Mouse (Mus musculus): Measurements from ENCODE around the gene Tex14. TPM values are rescaled to one million over a fixed set of nuclear protein-coding genes. Genes with fewer than 3 reads are reported as not detected.
"Not testable (repeated sequence)": the region's sequence is repeated elsewhere in the genome, so short reads cannot be mapped to it uniquely, and the experiment has no call there.

The Tex14 gene
- polyA plus RNA-seq, 1 experiment from 2014 or later = 0.30 TPM

GRCm38 (mm10) chr11:87422511-87423340 is 17.9 kb downstream of the Tex14 start:
- under 1% methylated on average over 25 of the region's 26 CpGs for WGBS (ENCODE audit: insufficient replicate concordance)
- H3K4me3 ChIP-seq (ENCODE audit: low read depth, low read length) = peak overlapping the region; percentile 43
- peaks cover 4% of the 10 kb centered on the region; the same call in 1 of the 2 replicates for H3K4me1 ChIP-seq (ENCODE audit: control insufficient read depth, insufficient read depth, low read length)
- H3K9ac ChIP-seq (ENCODE audit: low read depth, low read length) = peak overlapping the region; percentile 72; the same call in 1 of the 2 replicates
- peak overlapping the region; percentile 85 for H3K27ac ChIP-seq (ENCODE audit: low read depth, low read length)
- no peaks in the 10 kb centered on the region for H3K9me3 ChIP-seq (replicated peaks; ENCODE audit: control insufficient read depth, low read length)
- no peaks in the 10 kb centered on the region for H3K27me3 ChIP-seq (ENCODE audit: control insufficient read depth, insufficient read depth, low read length)
- peak; percentile 72 for ATAC-seq (replicated peaks; ENCODE audit: insufficient number of reproducible peaks, low FRiP score, low TSS enrichment)
- H3K36me3 ChIP-seq (ENCODE audit: control insufficient read depth, insufficient read depth, low read length) = no peaks in the 10 kb centered on the region
- peak overlapping the region; percentile 73 for H3K4me2 ChIP-seq

- no peak overlapping the region for H3K27ac ChIP-seq (ENCODE audit: low read depth, low read length)
- no peak for ATAC-seq (replicated peaks; ENCODE audit: insufficient number of reproducible peaks, low FRiP score, low TSS enrichment)
- WGBS (ENCODE audit: insufficient replicate concordance) = 45% methylated on average over 6 of the region's 6 CpGs
- no peak overlapping the region for H3K9ac ChIP-seq (ENCODE audit: low read depth, low read length)
- peaks cover 4% of the 10 kb centered on the region; the same call in 1 of the 2 replicates for H3K4me1 ChIP-seq (ENCODE audit: control insufficient read depth, insufficient read depth, low read length)
- no peaks in the 10 kb centered on the region for H3K36me3 ChIP-seq (ENCODE audit: control insufficient read depth, insufficient read depth, low read length)
- H3K27me3 ChIP-seq (ENCODE audit: control insufficient read depth, insufficient read depth, low read length) = no peaks in the 10 kb centered on the region
- no peaks in the 10 kb centered on the region for H3K9me3 ChIP-seq (replicated peaks; ENCODE audit: control insufficient read depth, low read length)
- no peak overlapping the region for H3K4me2 ChIP-seq
- H3K4me3 ChIP-seq (ENCODE audit: low read depth, low read length) = no peak overlapping the region
Measured at GRCm38 (mm10) chr11:87423551-87424325, 18.9 kb downstream of the Tex14 start.

- Histone ChIP-seq H3K4me2 (peak overlapping the region; percentile 66), H3K9me3 (replicated peaks; ENCODE audit: control insufficient read depth, low read length) (no peaks in the 10 kb centered on the region), H3K9ac (ENCODE audit: low read depth, low read length) (peak overlapping the region; percentile 68), H3K27me3 (ENCODE audit: control insufficient read depth, insufficient read depth, low read length) (no peaks in the 10 kb centered on the region), H3K36me3 (ENCODE audit: control insufficient read depth, insufficient read depth, low read length) (no peaks in the 10 kb centered on the region), H3K4me3 (ENCODE audit: low read depth, low read length) (peak overlapping the region; percentile 47), H3K27ac (ENCODE audit: low read depth, low read length) (peak overlapping the region; percentile 72), H3K4me1 (ENCODE audit: control insufficient read depth, insufficient read depth, low read length) (peaks cover 4% of the 10 kb centered on the region; the same call in 1 of the 2 replicates)
- under 1% methylated on average over 7 of the region's 7 CpGs for WGBS (ENCODE audit: insufficient replicate concordance)
- no peak for ATAC-seq (replicated peaks; ENCODE audit: insufficient number of reproducible peaks, low FRiP score, low TSS enrichment)
Measured at GRCm38 (mm10) chr11:87426121-87426449, 21.2 kb downstream of the Tex14 start.

- peak overlapping the region; percentile 68 for H3K9ac ChIP-seq (ENCODE audit: low read depth, low read length)
- H3K9me3 ChIP-seq (replicated peaks; ENCODE audit: control insufficient read depth, low read length) = not testable (repeated sequence)
Measured at GRCm38 (mm10) chr11:87426450-87427250, 21.8 kb downstream of the Tex14 start.

GRCm38 (mm10) chr11:87427273-87428050 is 22.6 kb downstream of the Tex14 start:
- Histone ChIP-seq H3K27ac (ENCODE audit: low read depth, low read length) (peak overlapping the region; percentile 54), H3K4me3 (ENCODE audit: low read depth, low read length) (no peak overlapping the region), H3K4me2 (no peak overlapping the region), H3K36me3 (ENCODE audit: control insufficient read depth, insufficient read depth, low read length) (no peaks in the 10 kb centered on the region), H3K4me1 (ENCODE audit: control insufficient read depth, insufficient read depth, low read length) (no peaks in the 10 kb centered on the region), H3K27me3 (ENCODE audit: control insufficient read depth, insufficient read depth, low read length) (no peaks in the 10 kb centered on the region), H3K9me3 (replicated peaks; ENCODE audit: control insufficient read depth, low read length) (no peaks in the 10 kb centered on the region), H3K9ac (ENCODE audit: low read depth, low read length) (no peak overlapping the region)
- WGBS (ENCODE audit: insufficient replicate concordance) = 62% methylated on average over 1 of the region's 1 CpGs
- ATAC-seq (replicated peaks; ENCODE audit: insufficient number of reproducible peaks, low FRiP score, low TSS enrichment) = no peak

More at GRCm38 (mm10) chr11:87426450-87427250, 21.8 kb downstream of the Tex14 start:
- WGBS (ENCODE audit: insufficient replicate concordance) = 1% methylated on average over 23 of the region's 24 CpGs
- H3K27ac ChIP-seq (ENCODE audit: low read depth, low read length) = peak overlapping the region; percentile 72
- peak; percentile 83 for ATAC-seq (replicated peaks; ENCODE audit: insufficient number of reproducible peaks, low FRiP score, low TSS enrichment)
- not testable (repeated sequence) for H3K4me1 ChIP-seq (ENCODE audit: control insufficient read depth, insufficient read depth, low read length); H3K36me3 ChIP-seq (ENCODE audit: control insufficient read depth, insufficient read depth, low read length); H3K27me3 ChIP-seq (ENCODE audit: control insufficient read depth, insufficient read depth, low read length)
- H3K4me2 ChIP-seq = peak overlapping the region; percentile 66
- peak overlapping the region; percentile 47 for H3K4me3 ChIP-seq (ENCODE audit: low read depth, low read length)

- no peak for ATAC-seq (replicated peaks; ENCODE audit: insufficient number of reproducible peaks, low FRiP score, low TSS enrichment)
- no peak overlapping the region for H3K4me3 ChIP-seq (ENCODE audit: low read depth, low read length)
- H3K4me1 ChIP-seq (ENCODE audit: control insufficient read depth, insufficient read depth, low read length) = no peaks in the 10 kb centered on the region
- H3K9ac ChIP-seq (ENCODE audit: low read depth, low read length) = no peak overlapping the region
- H3K9me3 ChIP-seq (replicated peaks; ENCODE audit: control insufficient read depth, low read length) = no peaks in the 10 kb centered on the region
- 60% methylated on average over 2 of the region's 2 CpGs for WGBS (ENCODE audit: insufficient replicate concordance)
- no peaks in the 10 kb centered on the region for H3K27me3 ChIP-seq (ENCODE audit: control insufficient read depth, insufficient read depth, low read length)
- no peak overlapping the region for H3K27ac ChIP-seq (ENCODE audit: low read depth, low read length)
- no peak overlapping the region for H3K4me2 ChIP-seq
- no peaks in the 10 kb centered on the region for H3K36me3 ChIP-seq (ENCODE audit: control insufficient read depth, insufficient read depth, low read length)
Measured at GRCm38 (mm10) chr11:87428051-87428673, 23.3 kb downstream of the Tex14 start.

GRCm38 (mm10) chr11:87429363-87429762 is 24.5 kb downstream of the Tex14 start:
- no peak overlapping the region for H3K9ac ChIP-seq (ENCODE audit: low read depth, low read length)
- 84% methylated on average over 4 of the region's 4 CpGs for WGBS (ENCODE audit: insufficient replicate concordance)
- no peaks in the 10 kb centered on the region for H3K9me3 ChIP-seq (replicated peaks; ENCODE audit: control insufficient read depth, low read length)
- H3K4me1 ChIP-seq (ENCODE audit: control insufficient read depth, insufficient read depth, low read length) = no peaks in the 10 kb centered on the region
- no peak overlapping the region for H3K4me3 ChIP-seq (ENCODE audit: low read depth, low read length)
- no peaks in the 10 kb centered on the region for H3K27me3 ChIP-seq (ENCODE audit: control insufficient read depth, insufficient read depth, low read length)
- no peaks in the 10 kb centered on the region for H3K36me3 ChIP-seq (ENCODE audit: control insufficient read depth, insufficient read depth, low read length)
- no peak overlapping the region for H3K4me2 ChIP-seq
- no peak overlapping the region for H3K27ac ChIP-seq (ENCODE audit: low read depth, low read length)
- ATAC-seq (replicated peaks; ENCODE audit: insufficient number of reproducible peaks, low FRiP score, low TSS enrichment) = no peak

Data from heart, embryonic 11.5 days (tissue).